Mouse (Mus musculus) myocyte (in vitro differentiated cells): Measurements from ENCODE around the gene Ino80.

Experiments used
- CEBPB ChIP-seq: IDR thresholded peaks from 2 replicates; pipeline ENCODE4 v1.6.1; 2011; ENCODE audit warnings: mild to moderate bottlenecking, moderate library complexity; ENCODE audit not compliant: poor library complexity, insufficient read depth, severe bottlenecking
- E2F4 ChIP-seq: IDR thresholded peaks from one replicate; pipeline ENCODE4 v1.6.1; 2011; ENCODE audit warnings: mild to moderate bottlenecking, control low read depth, moderate library complexity; ENCODE audit not compliant: insufficient read depth
- MAX ChIP-seq: IDR thresholded peaks from one replicate; pipeline ENCODE4 v1.6.1; 2011; ENCODE audit warnings: low read depth, mild to moderate bottlenecking, control low read depth
- MYOD1 ChIP-seq, 3 experiments: IDR thresholded peaks; one replicate each; pipeline ENCODE4 v1.6.1; 2011; ENCODE audit warnings: control low read depth in 2 of 3, low read depth in 2 of 3, mild to moderate bottlenecking in 2 of 3, moderate library complexity in 1 of 3; ENCODE audit not compliant: insufficient read length in 2 of 3, control insufficient read depth in 1 of 3
- POLR2A ChIP-seq: IDR thresholded peaks from one replicate; pipeline ENCODE4 v1.6.1; 2011; ENCODE audit warnings: low read depth, mild to moderate bottlenecking, control low read depth, moderate library complexity; ENCODE audit not compliant: insufficient read length
- POLR2AphosphoS2 ChIP-seq: IDR thresholded peaks from one replicate; pipeline ENCODE4 v1.6.1; 2011; ENCODE audit warnings: low read depth, control low read depth; ENCODE audit not compliant: insufficient read length
- TCF12 ChIP-seq: IDR thresholded peaks from one replicate; pipeline ENCODE4 v1.6.1; 2011; ENCODE audit warnings: mild to moderate bottlenecking, control low read depth; ENCODE audit not compliant: poor library complexity, insufficient read depth, severe bottlenecking
- TCF3 ChIP-seq: IDR thresholded peaks from one replicate; pipeline ENCODE4 v1.6.1; 2011; ENCODE audit warnings: low read depth, control low read depth; ENCODE audit not compliant: insufficient read length
- USF1 ChIP-seq: IDR thresholded peaks from one replicate; pipeline ENCODE4 v1.6.1; 2011; ENCODE audit warnings: low read depth, mild to moderate bottlenecking, control low read depth, moderate library complexity

DNA sequence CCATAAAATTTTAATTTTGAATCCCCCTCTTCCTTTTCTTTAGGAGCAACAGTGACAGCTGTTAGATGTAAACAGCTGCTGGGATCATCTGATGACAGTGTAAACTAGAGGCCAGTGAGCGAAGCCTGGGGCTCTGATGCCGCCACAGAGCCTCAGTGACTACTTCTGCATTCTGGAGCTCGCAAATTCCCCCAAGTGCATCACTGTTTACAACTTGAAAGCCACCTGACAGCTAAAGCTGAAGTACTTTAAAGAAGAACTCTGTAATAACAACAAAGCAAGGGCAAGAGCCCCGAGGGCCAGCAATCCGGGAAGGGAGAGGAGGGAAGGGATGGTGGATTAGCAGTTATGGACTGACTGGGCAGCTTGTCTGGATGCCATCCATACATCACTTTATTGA is 39.3 kb upstream of the Ino80 start:
- TF ChIP-seq TCF12, result no peak
- TF ChIP-seq POLR2A, result no peak
- TF ChIP-seq TCF3, result no peak
- TF ChIP-seq E2F4, result no peak
- no peak for TF ChIP-seq MAX
- TF ChIP-seq CEBPB, result no peak
- TF ChIP-seq USF1, result no peak
- TF ChIP-seq POLR2AphosphoS2, result no peak
- no peak for TF ChIP-seq MYOD1 (IDR thresholded peaks at IDR 0.05; ENCODE audit: control insufficient read depth in 1 of 3, insufficient read length in 2 of 3, low read depth in 2 of 3)
